Mouse (Mus musculus) lung, postnatal 0 days (tissue): Measurements from ENCODE around the gene Bahcc1.

Source experiments
- CTCF ChIP-seq: IDR thresholded peaks from 2 replicates; pipeline ENCODE4 v1.5.1; 2016; ENCODE audit warnings: antibody characterized with exemption, mild to moderate bottlenecking
- EP300 ChIP-seq: IDR thresholded peaks from 2 replicates; pipeline ENCODE4 v1.6.1; 2016; ENCODE audit warnings: antibody characterized with exemption, mild to moderate bottlenecking, control low read depth

- 0 out of 2 replicates have a peak, but pooled peaks have one; percentile 16 for TF ChIP-seq CTCF
- no peak for TF ChIP-seq EP300
These were observed 18.5 kb downstream of the Bahcc1 start for GRCm38 (mm10) chr11:120250991-120251949.
